Mouse (Mus musculus): ENCODE measurements around the gene Xpnpep1.

Xpnpep1 gene

GRCm38 (mm10) chr19:53074899-53075722 lies 35.1 kb upstream of the Xpnpep1 start:
- H3K36me3 ChIP-seq (ENCODE audit: control insufficient read depth, insufficient read depth, low read length, poor library complexity, severe bottlenecking), result no peaks in the 10 kb centered on the region
- no peak for DNase-seq (ENCODE audit: low read depth, low spot score)
- no peaks in the 10 kb centered on the region for H3K27me3 ChIP-seq (ENCODE audit: control insufficient read depth, insufficient read depth, low read length, poor library complexity, severe bottlenecking)

DNA sequence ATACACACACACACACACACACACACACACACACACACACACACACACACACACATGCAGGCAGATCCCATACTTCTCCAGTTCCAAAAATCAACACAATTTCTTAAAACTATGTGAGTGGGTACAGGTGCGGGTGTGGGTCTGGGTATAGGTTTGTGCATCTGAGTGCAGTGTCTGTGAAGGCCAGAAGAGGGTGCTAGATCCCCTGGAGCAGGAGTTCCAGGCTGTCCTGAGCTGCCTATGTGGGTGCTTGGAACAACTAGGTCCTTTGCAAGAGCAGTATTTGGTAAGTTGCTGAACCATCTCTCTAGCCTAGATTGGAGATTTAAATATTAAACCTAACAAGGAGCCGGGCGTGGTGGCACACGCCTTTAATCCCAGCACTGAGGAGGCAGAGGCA lies 33.5 kb upstream of the Xpnpep1 start:
- DNase-seq (ENCODE audit: low read depth, low spot score), result peak; percentile 39
- no peaks in the 10 kb centered on the region for H3K36me3 ChIP-seq (ENCODE audit: control insufficient read depth, insufficient read depth, low read length, poor library complexity, severe bottlenecking)
- H3K27me3 ChIP-seq (ENCODE audit: control insufficient read depth, insufficient read depth, low read length, poor library complexity, severe bottlenecking), result no peaks in the 10 kb centered on the region

GRCm38 (mm10) chr19:53072406-53072805 lies 32.4 kb upstream of the Xpnpep1 start:
- no peaks in the 10 kb centered on the region for H3K27me3 ChIP-seq (ENCODE audit: control insufficient read depth, insufficient read depth, low read length, poor library complexity, severe bottlenecking)
- no peak for DNase-seq (ENCODE audit: low read depth, low spot score)

GRCm38 (mm10) chr19:53071651-53072050 lies 31.6 kb upstream of the Xpnpep1 start:
- DNase-seq (ENCODE audit: low read depth, low spot score), result no peak
- no peaks in the 10 kb centered on the region for H3K36me3 ChIP-seq (ENCODE audit: control insufficient read depth, insufficient read depth, low read length, poor library complexity, severe bottlenecking)
- H3K27me3 ChIP-seq (ENCODE audit: control insufficient read depth, insufficient read depth, low read length, poor library complexity, severe bottlenecking), result no peaks in the 10 kb centered on the region

More at GRCm38 (mm10) chr19:53072406-53072805, 32.4 kb upstream of the Xpnpep1 start:
- no peaks in the 10 kb centered on the region for H3K36me3 ChIP-seq (ENCODE audit: control insufficient read depth, insufficient read depth, low read length, poor library complexity, severe bottlenecking)

GRCm38 (mm10) chr19:53070870-53071269 lies 30.9 kb upstream of the Xpnpep1 start:
- H3K27me3 ChIP-seq (ENCODE audit: control insufficient read depth, insufficient read depth, low read length, poor library complexity, severe bottlenecking), result no peaks in the 10 kb centered on the region
- H3K36me3 ChIP-seq (ENCODE audit: control insufficient read depth, insufficient read depth, low read length, poor library complexity, severe bottlenecking), result no peaks in the 10 kb centered on the region
- no peak for DNase-seq (ENCODE audit: low read depth, low spot score)

DNA sequence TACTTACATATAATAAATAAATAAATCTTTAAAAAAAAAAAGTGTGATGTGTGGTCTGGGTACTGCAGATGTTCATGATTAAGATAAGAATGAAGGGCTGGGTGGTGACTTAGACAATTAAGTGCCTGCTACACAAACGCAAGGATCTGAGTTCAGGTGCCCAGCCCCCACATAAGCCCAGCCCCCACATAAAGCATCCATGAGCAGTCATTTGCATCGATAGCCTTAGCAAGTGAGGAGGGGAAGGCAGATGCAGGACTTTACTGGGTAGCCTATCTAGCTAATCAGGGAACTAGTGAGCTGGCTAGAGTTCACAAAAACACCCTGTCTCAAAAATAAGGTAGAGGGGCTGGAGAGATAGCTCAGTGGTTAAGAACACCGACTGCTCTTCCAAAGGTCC lies 29.4 kb upstream of the Xpnpep1 start:
- DNase-seq (ENCODE audit: low read depth, low spot score), result no peak
- no peaks in the 10 kb centered on the region for H3K27me3 ChIP-seq (ENCODE audit: control insufficient read depth, insufficient read depth, low read length, poor library complexity, severe bottlenecking)
- H3K36me3 ChIP-seq (ENCODE audit: control insufficient read depth, insufficient read depth, low read length, poor library complexity, severe bottlenecking), result no peaks in the 10 kb centered on the region

GRCm38 (mm10) chr19:53066934-53067333 lies 26.9 kb upstream of the Xpnpep1 start:
- DNase-seq (ENCODE audit: low read depth, low spot score), result no peak
- no peaks in the 10 kb centered on the region for H3K27me3 ChIP-seq (ENCODE audit: control insufficient read depth, insufficient read depth, low read length, poor library complexity, severe bottlenecking)
- no peaks in the 10 kb centered on the region for H3K36me3 ChIP-seq (ENCODE audit: control insufficient read depth, insufficient read depth, low read length, poor library complexity, severe bottlenecking)

- no peaks in the 10 kb centered on the region for H3K27me3 ChIP-seq (ENCODE audit: control insufficient read depth, insufficient read depth, low read length, poor library complexity, severe bottlenecking)
- no peaks in the 10 kb centered on the region for H3K36me3 ChIP-seq (ENCODE audit: control insufficient read depth, insufficient read depth, low read length, poor library complexity, severe bottlenecking)
- no peak for DNase-seq (ENCODE audit: low read depth, low spot score)
Measured at GRCm38 (mm10) chr19:53066531-53066930, 26.5 kb upstream of the Xpnpep1 start.

GRCm38 (mm10) chr19:53064972-53065361 lies 25.0 kb upstream of the Xpnpep1 start:
- no peak for DNase-seq (ENCODE audit: low read depth, low spot score)
- no peaks in the 10 kb centered on the region for H3K36me3 ChIP-seq (ENCODE audit: control insufficient read depth, insufficient read depth, low read length, poor library complexity, severe bottlenecking)
- no peaks in the 10 kb centered on the region for H3K27me3 ChIP-seq (ENCODE audit: control insufficient read depth, insufficient read depth, low read length, poor library complexity, severe bottlenecking)

GRCm38 (mm10) chr19:53064292-53064971 lies 24.4 kb upstream of the Xpnpep1 start:
- DNase-seq (ENCODE audit: low read depth, low spot score), result no peak
- Histone ChIP-seq H3K27me3 (ENCODE audit: control insufficient read depth, insufficient read depth, low read length, poor library complexity, severe bottlenecking) (no peaks in the 10 kb centered on the region), H3K36me3 (ENCODE audit: control insufficient read depth, insufficient read depth, low read length, poor library complexity, severe bottlenecking) (no peaks in the 10 kb centered on the region)

DNA sequence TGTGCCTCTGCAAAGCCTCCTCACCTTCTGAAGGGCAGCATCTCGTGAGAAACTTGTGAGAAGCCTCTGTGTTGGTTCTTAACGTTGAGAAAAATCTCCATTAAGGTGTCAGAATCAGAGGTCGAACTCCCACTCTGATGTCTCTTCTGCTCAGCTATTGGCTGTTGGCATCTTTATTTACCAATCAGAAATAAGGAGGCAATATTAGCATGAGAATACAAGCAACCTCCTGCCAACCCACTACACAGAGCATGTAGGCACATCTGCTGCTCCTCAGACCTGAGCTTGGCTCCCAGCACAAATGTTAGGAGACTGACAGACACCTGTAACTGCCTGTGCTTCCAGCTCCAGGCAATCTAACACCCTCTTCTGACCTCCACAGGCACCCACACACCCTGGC lies 22.0 kb upstream of the Xpnpep1 start:
- no peaks in the 10 kb centered on the region for H3K27me3 ChIP-seq (ENCODE audit: control insufficient read depth, insufficient read depth, low read length, poor library complexity, severe bottlenecking)
- DNase-seq (ENCODE audit: low read depth, low spot score), result no peak
- no peaks in the 10 kb centered on the region for H3K36me3 ChIP-seq (ENCODE audit: control insufficient read depth, insufficient read depth, low read length, poor library complexity, severe bottlenecking)

DNA sequence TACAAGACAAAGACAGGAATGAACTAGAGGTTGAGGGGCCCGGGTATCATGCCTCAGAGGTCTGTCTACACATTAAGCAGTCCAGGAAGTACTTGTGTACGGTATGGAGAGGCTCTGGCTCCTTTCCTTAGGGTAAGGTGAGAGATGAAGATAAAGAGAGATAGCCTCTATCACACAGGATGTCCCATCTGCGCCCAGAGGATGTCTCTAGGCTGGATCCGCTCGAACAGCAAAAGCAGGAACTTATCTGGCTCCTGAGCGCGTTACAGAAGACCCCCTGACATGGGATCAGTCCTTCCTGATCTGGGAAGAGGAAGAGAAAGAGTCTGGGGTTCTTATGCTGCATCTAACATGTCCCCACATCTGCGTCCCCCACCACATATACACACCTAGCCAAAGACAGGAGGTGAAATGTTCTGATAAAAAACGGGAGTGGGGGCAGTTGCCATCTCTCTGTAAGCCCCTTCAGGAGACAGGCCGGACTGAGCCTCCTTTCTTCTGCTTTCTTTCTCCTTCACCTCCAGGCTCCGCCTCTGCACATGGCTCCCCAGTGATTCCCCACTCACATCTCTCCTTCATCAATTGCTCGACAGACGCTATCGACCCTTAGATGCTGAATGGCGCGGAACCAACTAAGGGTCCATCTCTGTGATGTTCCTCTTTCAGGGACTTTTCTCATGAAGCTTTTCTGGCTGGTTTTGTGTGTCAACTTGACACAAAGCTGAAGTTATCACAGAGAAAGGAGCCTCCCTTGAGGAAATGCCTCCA lies 19.5 kb upstream of the Xpnpep1 start:
- Histone ChIP-seq H3K36me3 (ENCODE audit: control insufficient read depth, insufficient read depth, low read length, poor library complexity, severe bottlenecking) (no peaks in the 10 kb centered on the region), H3K27me3 (ENCODE audit: control insufficient read depth, insufficient read depth, low read length, poor library complexity, severe bottlenecking) (no peaks in the 10 kb centered on the region)
- no peak for DNase-seq (ENCODE audit: low read depth, low spot score)

DNA sequence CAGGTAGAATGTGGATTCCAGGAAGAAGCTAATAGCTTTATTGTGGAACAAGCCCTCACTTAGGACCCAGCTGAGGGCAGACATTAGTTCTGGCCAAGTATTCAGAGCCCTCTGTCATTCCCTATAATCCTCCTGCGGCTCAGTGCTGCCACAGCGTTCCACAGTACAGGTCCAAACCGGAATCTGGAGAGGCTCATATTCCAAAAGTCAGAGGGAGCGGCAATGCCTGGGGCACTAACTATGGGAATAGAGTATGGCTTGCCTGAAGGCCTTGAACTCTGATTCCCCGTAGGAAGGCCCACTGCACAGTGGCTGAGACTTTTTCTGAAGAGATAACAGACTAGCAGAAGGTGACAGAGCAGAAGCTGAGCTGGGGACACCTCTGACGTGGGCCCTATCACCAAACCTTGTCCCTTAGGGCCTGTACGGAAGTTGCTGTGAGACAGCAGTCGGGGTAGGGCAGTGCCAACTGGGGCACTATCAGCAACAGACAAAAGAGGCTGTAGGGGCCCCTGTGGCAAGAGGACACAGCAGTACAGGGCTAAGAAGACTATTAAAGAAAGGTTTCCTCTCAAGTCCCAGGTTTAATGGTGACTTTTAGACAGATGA lies 18.8 kb upstream of the Xpnpep1 start:
- H3K27me3 ChIP-seq (ENCODE audit: control insufficient read depth, insufficient read depth, low read length, poor library complexity, severe bottlenecking), result no peaks in the 10 kb centered on the region
- H3K36me3 ChIP-seq (ENCODE audit: control insufficient read depth, insufficient read depth, low read length, poor library complexity, severe bottlenecking), result no peaks in the 10 kb centered on the region
- DNase-seq (ENCODE audit: low read depth, low spot score), result no peak

DNA sequence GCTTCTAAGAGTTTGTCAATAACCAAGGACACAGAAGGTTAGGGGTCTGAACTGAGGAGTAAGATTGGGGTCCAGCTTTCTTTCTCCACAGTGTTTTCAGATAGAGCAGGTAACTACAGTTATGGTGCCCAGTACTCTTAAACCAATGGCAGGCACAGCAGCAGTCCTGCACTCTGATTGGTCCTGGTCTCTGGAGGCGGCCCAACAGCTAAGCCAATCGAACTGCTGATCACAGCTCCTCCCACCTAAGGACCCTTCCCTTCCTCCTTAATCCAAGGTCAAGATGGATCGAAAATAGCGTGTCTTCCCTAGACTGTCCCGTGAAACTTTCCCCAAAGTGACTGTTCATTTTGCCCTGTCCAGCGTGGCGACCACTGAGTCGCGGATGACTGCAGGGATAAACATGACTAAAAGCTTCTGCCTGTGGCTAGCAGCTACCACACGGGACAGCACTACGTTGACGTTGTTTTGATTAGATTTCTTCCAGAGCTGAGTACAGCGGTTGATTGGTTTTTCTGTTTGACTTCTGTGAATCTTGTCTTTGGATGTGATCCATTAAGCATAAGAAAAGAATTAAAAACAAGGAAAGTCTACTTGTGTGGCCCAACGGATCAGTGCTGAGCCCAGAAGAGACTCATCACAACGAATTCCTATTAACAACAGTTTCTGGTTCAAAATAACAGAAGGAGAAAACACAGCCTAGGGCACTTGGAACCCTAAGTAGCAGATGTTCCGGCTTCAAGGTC lies 18.1 kb upstream of the Xpnpep1 start:
- H3K27me3 ChIP-seq (ENCODE audit: control insufficient read depth, insufficient read depth, low read length, poor library complexity, severe bottlenecking), result no peaks in the 10 kb centered on the region
- no peaks in the 10 kb centered on the region for H3K36me3 ChIP-seq (ENCODE audit: control insufficient read depth, insufficient read depth, low read length, poor library complexity, severe bottlenecking)
- no peak for DNase-seq (ENCODE audit: low read depth, low spot score)
